In the genomic region with DNA sequence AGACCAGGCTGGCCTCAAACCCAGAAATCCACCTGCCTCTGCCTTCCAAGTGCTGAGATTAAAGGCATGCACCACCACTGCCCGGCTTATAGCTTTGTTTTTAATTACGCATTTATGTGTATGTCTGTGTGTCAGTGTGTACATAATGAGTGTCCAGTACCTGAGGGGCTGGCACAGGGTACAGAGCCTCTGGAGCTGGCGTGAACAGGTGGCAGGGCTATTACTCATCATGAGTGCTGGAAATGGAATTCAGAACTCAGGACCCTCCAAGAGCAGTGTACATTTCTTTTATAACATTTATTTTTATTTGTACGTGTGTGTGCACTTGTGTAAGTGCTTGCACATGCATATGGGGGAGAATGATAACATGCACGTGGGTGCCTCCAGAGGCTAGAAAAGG, we compare ENCODE assay signal across 21 mouse cellular contexts. TPM values are rescaled to one million over a fixed set of nuclear protein-coding genes. Genes with fewer than 3 reads are reported as not detected.
A peak's percentile ranks its signal among the peaks of the same experiment; 100 is the strongest.
DNase-seq lines count a peak whose midpoint lies in the region; TF ChIP-seq lines count a peak whose summit lies in the region.
"Had no signal": no experiment of that assay in that cellular context is flagged by ENCODE, and none has a peak within 500 bp of the region (broad histone marks: within the 10 kb centered on the region; RNA-seq: fewer than 3 reads in every experiment).

No protein-coding gene starts in this region.

- intact Hi-C loops in gastrocnemius, adult 2 months (cut with DNase I): no loop called here
- intact Hi-C loops in gastrocnemius, postnatal 14 days (cut with DNase I; ENCODE audit: low total_unique reads): no loop called here

- no peak for DNase-seq in gastrocnemius, adult 2 months
- DNase-seq in gastrocnemius, postnatal 14 days: no peak
- no peak for DNase-seq in heart, adult 9 months (ENCODE audit: low spot score in 2 of 2)
- no peak for DNase-seq in spleen, postnatal 14 days (ENCODE audit: low spot score in 2 of 2)
- DNase-seq: adrenal gland, adult 2 months; adrenal gland, adult 8-10 months; adrenal gland, postnatal 10 days; adrenal gland, postnatal 14 days; adrenal gland, postnatal 25 days; adrenal gland, postnatal 36 days; B cell, adult 2 months; cerebellum, adult 11 months; cerebellum, adult 11-12 months; cerebellum, adult 18-20 months; cerebellum, adult 2 months had no signal

- no peak for TF ChIP-seq POLR2A in myocyte (IDR thresholded peaks at IDR 0.05; ENCODE audit: insufficient read length, low read depth)

- H3K4me2 ChIP-seq in myocyte (ENCODE audit: low read depth): peak overlapping the region; percentile 50

- peak overlapping the region; percentile 83 for H3K27ac ChIP-seq in gastrocnemius, adult 2 months

- H3K36me3 ChIP-seq in C2C12 (ENCODE audit: control insufficient read depth, insufficient read depth) (peaks cover 15% of the 10 kb centered on the region), myocyte (ENCODE audit: control insufficient read depth, insufficient read depth) (no peaks in the 10 kb centered on the region)

- H3K79me3 ChIP-seq in C2C12 (ENCODE audit: low read depth): peaks cover 58% of the 10 kb centered on the region

- H3K79me2 ChIP-seq in C2C12 (ENCODE audit: control insufficient read depth, insufficient read depth): peaks cover 99% of the 10 kb centered on the region
- H3K79me2 ChIP-seq in myocyte (ENCODE audit: control insufficient read depth, insufficient read depth): peaks cover 70% of the 10 kb centered on the region

- H3K27me3 ChIP-seq in C2C12 (ENCODE audit: control insufficient read depth, insufficient read depth, insufficient read length) (no peaks in the 10 kb centered on the region), myocyte (ENCODE audit: control insufficient read depth, insufficient read depth, insufficient read length) (no peaks in the 10 kb centered on the region)
- H3K27me3 ChIP-seq: CH12.LX, Patski had no signal

- no peak overlapping the region for H3ac ChIP-seq in C2C12 (ENCODE audit: control insufficient read depth, insufficient read length, low read depth)
- H3ac ChIP-seq in myocyte (ENCODE audit: control insufficient read depth, insufficient read length): no peak overlapping the region

- no peak overlapping the region for H3K4me3 ChIP-seq in gastrocnemius, adult 2 months
- H3K4me3 ChIP-seq in C2C12 (ENCODE audit: insufficient read depth, poor library complexity, severe bottlenecking): no peak overlapping the region
- H3K4me3 ChIP-seq in myocyte: no peak overlapping the region

- TF ChIP-seq CTCF in gastrocnemius, adult 2 months (IDR thresholded peaks at IDR 0.05): no peak
- no peak for TF ChIP-seq CTCF in C2C12 (IDR thresholded peaks at IDR 0.05; ENCODE audit: control insufficient read depth, insufficient read depth, insufficient read length)

TF ChIP-seq in C2C12, 6 proteins besides CTCF, POLR2A, EP300 and RAD21:
- TF ChIP-seq MYOD1 (IDR thresholded peaks at IDR 0.05; ENCODE audit: control insufficient read depth, insufficient read length, low read depth): peak; percentile 79
- no peak for TF ChIP-seq MAX (IDR thresholded peaks at IDR 0.05)

TF ChIP-seq in myocyte, 11 proteins besides CTCF, POLR2A, EP300 and RAD21:
- TF ChIP-seq SRF (IDR thresholded peaks at IDR 0.05; ENCODE audit: control insufficient read depth, insufficient read length, low read depth): no peak
- TF ChIP-seq MYOD1 (IDR thresholded peaks at IDR 0.05; ENCODE audit: control insufficient read depth in 1 of 3, insufficient read length in 2 of 3, low read depth in 2 of 3): peak in 1 of 3 experiments; percentile 64

RNA-seq across cellular contexts. Expression of a gene that starts 7.9 kb away (rescaled TPM):
- 10 to 100 TPM; 59.3 to 66.2 TPM for total RNA-seq in gastrocnemius, adult 2 months (2021)
- total RNA-seq in gastrocnemius, postnatal 14 days (2021): 10 to 100 TPM; 33.3 to 38.5 TPM
- polyA plus RNA-seq in C2C12 (2012; fragmentation: generic; extraction: Trizol): 28.3 TPM
- 30.1 TPM for polyA plus RNA-seq in myocyte (2012; fragmentation: generic; extraction: Trizol)

RNA-seq across cellular contexts. Expression of a gene that starts 29.7 kb away (rescaled TPM):
- total RNA-seq in gastrocnemius, adult 2 months (2021): 1 to 10 TPM; 6.2 to 6.5 TPM
- 1 to 10 TPM; 6.0 to 6.7 TPM for total RNA-seq in gastrocnemius, postnatal 14 days (2021)
- polyA plus RNA-seq in C2C12 (2012; fragmentation: generic; extraction: Trizol) (8.7 TPM), myocyte (2012; fragmentation: generic; extraction: Trizol) (8.9 TPM)

RNA-seq across cellular contexts. Expression of a gene that starts 33.4 kb away (rescaled TPM):
- total RNA-seq in gastrocnemius, adult 2 months (2021): 100 to 1,000 TPM; 141 to 159 TPM
- total RNA-seq in gastrocnemius, postnatal 14 days (2021): 100 to 1,000 TPM; 146 to 154 TPM
- polyA plus RNA-seq in C2C12 (2012; fragmentation: generic; extraction: Trizol) (690 TPM), myocyte (2012; fragmentation: generic; extraction: Trizol) (694 TPM)

RNA-seq across cellular contexts. Expression of a gene that starts 36.3 kb away (rescaled TPM):
- 1 to 10 TPM; 1.7 to 2.9 TPM for total RNA-seq in gastrocnemius, adult 2 months (2021)
- 1 to 10 TPM; 6.5 to 7.7 TPM for total RNA-seq in gastrocnemius, postnatal 14 days (2021)
- polyA plus RNA-seq in C2C12 (2012; fragmentation: generic; extraction: Trizol): 29.2 TPM
- polyA plus RNA-seq in myocyte (2012; fragmentation: generic; extraction: Trizol): 24.3 TPM

RNA-seq across cellular contexts. Expression of a gene that starts 39.1 kb away (rescaled TPM):
- total RNA-seq in gastrocnemius, adult 2 months (2021): under 1 TPM; 0.39 to 0.56 TPM
- not detected for total RNA-seq in gastrocnemius, postnatal 14 days (2021)
- polyA plus RNA-seq in C2C12 (2012; fragmentation: generic; extraction: Trizol): 0.14 TPM
- 0.07 TPM for polyA plus RNA-seq in myocyte (2012; fragmentation: generic; extraction: Trizol)
- total RNA-seq: adrenal gland, adult 18-20 months; adrenal gland, postnatal 14 days; adrenal gland, postnatal 25 days; adrenal gland, postnatal 36 days had no signal
- polyA plus RNA-seq: adrenal gland, adult 2 months; CD4-positive, CD25-positive, alpha-beta regulatory T cell, adult 4 months had no signal
